Mouse (Mus musculus): Measurements from ENCODE around the gene Depp1. TPM values are rescaled to one million over a fixed set of nuclear protein-coding genes. Genes with fewer than 3 reads are reported as not detected.

Depp1 gene
- polyA plus RNA-seq, 1 experiment = not detected

DNA sequence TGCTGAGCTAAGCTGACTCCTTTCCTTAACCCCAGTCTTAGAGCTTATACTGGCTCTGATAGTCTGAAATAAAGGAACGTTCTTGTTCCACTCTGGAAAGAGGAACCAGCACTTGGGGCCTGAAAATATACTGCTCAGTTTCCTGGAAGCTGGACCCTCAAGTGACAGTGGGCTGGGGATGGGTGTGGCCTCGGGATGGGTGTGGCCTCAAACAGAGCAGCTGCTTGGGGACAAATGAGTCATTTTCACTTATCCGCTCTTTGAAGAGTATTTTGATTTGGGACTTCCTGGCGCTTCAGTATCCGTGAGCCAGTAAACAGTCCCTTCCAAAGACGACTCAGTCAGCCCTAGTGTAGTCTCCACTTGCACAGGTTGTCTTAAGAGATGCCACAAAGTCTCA is 31.9 kb downstream of the Depp1 start:
- no peak overlapping the region for H3K27ac ChIP-seq (ENCODE audit: insufficient read depth, low read length)
- no peak for TF ChIP-seq POLR2A (IDR thresholded peaks at IDR 0.05; ENCODE audit: insufficient read depth, low read length)
- TF ChIP-seq EP300 (IDR thresholded peaks at IDR 0.05; ENCODE audit: insufficient read depth, low read depth, low read length) = no peak
- TF ChIP-seq CTCF (IDR thresholded peaks at IDR 0.05; ENCODE audit: low read depth, low read length) = no peak
- no peaks in the 10 kb centered on the region for H3K36me3 ChIP-seq (ENCODE audit: control insufficient read depth, insufficient read depth, low read length, poor library complexity, severe bottlenecking)
- no peak overlapping the region for H3K9ac ChIP-seq (ENCODE audit: low read depth, poor library complexity, severe bottlenecking)
- H3K4me3 ChIP-seq (ENCODE audit: low read depth, low read length) = no peak overlapping the region
- H3K27me3 ChIP-seq (ENCODE audit: control insufficient read depth, insufficient read depth, low read length, poor library complexity, severe bottlenecking) = no peaks in the 10 kb centered on the region
- no peaks in the 10 kb centered on the region for H3K9me3 ChIP-seq (replicated peaks; ENCODE audit: control insufficient read depth, insufficient read depth, low read length, poor library complexity, severe bottlenecking)
- no peaks in the 10 kb centered on the region for H3K4me1 ChIP-seq (ENCODE audit: control insufficient read depth, insufficient read depth, low read length)

DNA sequence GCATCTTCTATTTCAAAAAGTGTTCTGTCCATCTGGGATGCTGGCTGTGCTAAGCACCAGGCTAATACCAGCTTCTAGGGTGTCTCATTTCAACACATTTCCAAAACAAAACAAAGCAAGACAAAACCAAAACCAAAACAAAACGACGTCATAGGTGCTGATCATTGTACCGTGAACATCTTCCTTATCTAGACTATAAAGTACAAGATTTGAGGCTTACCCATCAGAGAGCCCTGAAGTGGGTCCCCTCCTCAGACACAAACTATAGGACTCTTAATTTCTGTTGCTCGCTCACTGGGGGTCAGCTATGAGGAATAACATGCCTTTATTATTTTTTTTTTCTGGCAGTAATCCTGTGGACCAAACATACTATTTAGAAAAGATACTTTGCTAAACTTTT is 43.2 kb downstream of the Depp1 start:
- no peaks in the 10 kb centered on the region for H3K27me3 ChIP-seq (ENCODE audit: control insufficient read depth, insufficient read depth, low read length, poor library complexity, severe bottlenecking)
- H3K36me3 ChIP-seq (ENCODE audit: control insufficient read depth, insufficient read depth, low read length, poor library complexity, severe bottlenecking) = no peaks in the 10 kb centered on the region
- H3K9ac ChIP-seq (ENCODE audit: low read depth, poor library complexity, severe bottlenecking) = no peak overlapping the region
- TF ChIP-seq CTCF (IDR thresholded peaks at IDR 0.05; ENCODE audit: low read depth, low read length) = no peak
- TF ChIP-seq POLR2A (IDR thresholded peaks at IDR 0.05; ENCODE audit: insufficient read depth, low read length) = no peak
- no peak for TF ChIP-seq EP300 (IDR thresholded peaks at IDR 0.05; ENCODE audit: insufficient read depth, low read depth, low read length)
- no peaks in the 10 kb centered on the region for H3K9me3 ChIP-seq (replicated peaks; ENCODE audit: control insufficient read depth, insufficient read depth, low read length, poor library complexity, severe bottlenecking)
- H3K4me3 ChIP-seq (ENCODE audit: low read depth, low read length) = no peak overlapping the region
- no peaks in the 10 kb centered on the region for H3K4me1 ChIP-seq (ENCODE audit: control insufficient read depth, insufficient read depth, low read length)
- H3K27ac ChIP-seq (ENCODE audit: insufficient read depth, low read length) = no peak overlapping the region

DNA sequence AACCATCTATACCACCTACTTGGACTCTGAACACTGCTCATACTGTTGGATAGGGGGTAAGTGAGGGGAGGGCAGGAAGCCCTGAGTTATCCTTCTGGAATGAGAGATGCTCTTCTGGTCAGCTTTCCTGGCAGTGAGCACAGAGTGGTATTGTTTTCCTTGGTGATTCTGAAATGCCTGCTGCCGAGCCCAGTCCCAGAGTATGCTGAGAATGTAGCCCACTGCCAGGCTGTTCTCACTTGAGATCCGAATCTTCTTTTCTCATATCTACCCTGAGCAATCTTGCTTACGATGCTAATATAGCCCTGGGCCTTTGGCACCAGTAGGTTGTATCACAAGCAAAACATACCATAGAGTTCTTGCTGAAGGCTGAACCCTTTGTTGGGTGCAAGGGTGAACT is 43.9 kb downstream of the Depp1 start:
- TF ChIP-seq EP300 (IDR thresholded peaks at IDR 0.05; ENCODE audit: insufficient read depth, low read depth, low read length) (no peak), CTCF (IDR thresholded peaks at IDR 0.05; ENCODE audit: low read depth, low read length) (no peak), POLR2A (IDR thresholded peaks at IDR 0.05; ENCODE audit: insufficient read depth, low read length) (no peak)
- H3K4me1 ChIP-seq (ENCODE audit: control insufficient read depth, insufficient read depth, low read length) = no peaks in the 10 kb centered on the region
- no peak overlapping the region for H3K27ac ChIP-seq (ENCODE audit: insufficient read depth, low read length)
- no peak overlapping the region for H3K9ac ChIP-seq (ENCODE audit: low read depth, poor library complexity, severe bottlenecking)
- H3K4me3 ChIP-seq (ENCODE audit: low read depth, low read length) = no peak overlapping the region
- H3K36me3 ChIP-seq (ENCODE audit: control insufficient read depth, insufficient read depth, low read length, poor library complexity, severe bottlenecking) = no peaks in the 10 kb centered on the region
- no peaks in the 10 kb centered on the region for H3K9me3 ChIP-seq (replicated peaks; ENCODE audit: control insufficient read depth, insufficient read depth, low read length, poor library complexity, severe bottlenecking)
- no peaks in the 10 kb centered on the region for H3K27me3 ChIP-seq (ENCODE audit: control insufficient read depth, insufficient read depth, low read length, poor library complexity, severe bottlenecking)

DNA sequence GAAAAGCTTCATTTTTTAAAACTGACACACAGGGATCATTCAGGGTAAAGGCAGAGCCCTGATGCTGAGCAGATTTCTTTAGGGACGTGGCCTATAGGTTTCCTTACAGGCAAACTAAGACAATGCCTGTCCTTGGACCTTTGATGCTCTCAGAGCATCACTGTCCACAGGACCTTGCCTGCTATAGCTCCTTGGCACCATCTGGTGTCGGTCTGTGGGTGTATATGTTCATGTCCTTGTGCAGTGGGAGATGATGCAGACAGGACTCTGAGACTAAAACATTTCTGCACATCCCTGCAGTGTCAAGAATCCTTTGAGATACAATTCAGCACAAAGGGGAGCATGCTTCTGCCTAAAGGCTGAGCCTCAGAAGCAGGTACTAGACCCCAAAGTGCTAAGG is 47.0 kb downstream of the Depp1 start:
- Histone ChIP-seq H3K27ac (ENCODE audit: insufficient read depth, low read length) (no peak overlapping the region), H3K4me1 (ENCODE audit: control insufficient read depth, insufficient read depth, low read length) (no peaks in the 10 kb centered on the region), H3K9me3 (replicated peaks; ENCODE audit: control insufficient read depth, insufficient read depth, low read length, poor library complexity, severe bottlenecking) (no peaks in the 10 kb centered on the region), H3K9ac (ENCODE audit: low read depth, poor library complexity, severe bottlenecking) (no peak overlapping the region), H3K4me3 (ENCODE audit: low read depth, low read length) (no peak overlapping the region), H3K36me3 (ENCODE audit: control insufficient read depth, insufficient read depth, low read length, poor library complexity, severe bottlenecking) (no peaks in the 10 kb centered on the region), H3K27me3 (ENCODE audit: control insufficient read depth, insufficient read depth, low read length, poor library complexity, severe bottlenecking) (no peaks in the 10 kb centered on the region)
- TF ChIP-seq EP300 (IDR thresholded peaks at IDR 0.05; ENCODE audit: insufficient read depth, low read depth, low read length) (no peak), POLR2A (IDR thresholded peaks at IDR 0.05; ENCODE audit: insufficient read depth, low read length) (no peak), CTCF (IDR thresholded peaks at IDR 0.05; ENCODE audit: low read depth, low read length) (no peak)

DNA sequence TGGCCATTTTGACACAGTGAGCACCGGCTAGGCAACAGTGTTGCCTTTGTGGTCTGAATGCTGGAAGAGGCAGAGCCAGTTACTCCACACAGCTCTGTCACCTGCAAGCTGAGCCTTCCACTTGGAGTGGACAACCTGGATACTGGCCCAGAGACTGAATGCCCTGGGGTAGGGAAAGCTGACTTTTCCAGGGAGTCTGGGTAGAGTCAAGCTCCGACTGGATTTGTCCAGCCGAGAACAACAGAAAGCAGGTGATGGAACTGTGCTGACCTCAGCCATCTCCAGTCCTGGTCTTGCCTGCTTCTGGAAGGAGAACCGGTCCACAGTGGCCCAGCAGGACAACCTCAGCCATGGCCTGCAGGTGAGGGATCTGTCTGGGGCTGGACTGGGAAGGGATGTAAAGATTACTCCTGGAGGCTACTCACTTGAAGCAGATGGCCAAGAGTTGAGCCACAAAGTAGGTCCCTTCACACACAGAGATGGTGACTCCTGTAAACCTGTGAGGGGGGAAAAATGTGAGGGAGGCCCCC is 47.6 kb downstream of the Depp1 start:
- H3K27me3 ChIP-seq (ENCODE audit: control insufficient read depth, insufficient read depth, low read length, poor library complexity, severe bottlenecking) = no peaks in the 10 kb centered on the region
- H3K9ac ChIP-seq (ENCODE audit: low read depth, poor library complexity, severe bottlenecking) = no peak overlapping the region
- H3K9me3 ChIP-seq (replicated peaks; ENCODE audit: control insufficient read depth, insufficient read depth, low read length, poor library complexity, severe bottlenecking) = no peaks in the 10 kb centered on the region
- TF ChIP-seq CTCF (IDR thresholded peaks at IDR 0.05; ENCODE audit: low read depth, low read length) (no peak), EP300 (IDR thresholded peaks at IDR 0.05; ENCODE audit: insufficient read depth, low read depth, low read length) (no peak), POLR2A (IDR thresholded peaks at IDR 0.05; ENCODE audit: insufficient read depth, low read length) (no peak)
- no peaks in the 10 kb centered on the region for H3K4me1 ChIP-seq (ENCODE audit: control insufficient read depth, insufficient read depth, low read length)
- no peak overlapping the region for H3K27ac ChIP-seq (ENCODE audit: insufficient read depth, low read length)
- no peaks in the 10 kb centered on the region for H3K36me3 ChIP-seq (ENCODE audit: control insufficient read depth, insufficient read depth, low read length, poor library complexity, severe bottlenecking)
- H3K4me3 ChIP-seq (ENCODE audit: low read depth, low read length) = no peak overlapping the region

DNA sequence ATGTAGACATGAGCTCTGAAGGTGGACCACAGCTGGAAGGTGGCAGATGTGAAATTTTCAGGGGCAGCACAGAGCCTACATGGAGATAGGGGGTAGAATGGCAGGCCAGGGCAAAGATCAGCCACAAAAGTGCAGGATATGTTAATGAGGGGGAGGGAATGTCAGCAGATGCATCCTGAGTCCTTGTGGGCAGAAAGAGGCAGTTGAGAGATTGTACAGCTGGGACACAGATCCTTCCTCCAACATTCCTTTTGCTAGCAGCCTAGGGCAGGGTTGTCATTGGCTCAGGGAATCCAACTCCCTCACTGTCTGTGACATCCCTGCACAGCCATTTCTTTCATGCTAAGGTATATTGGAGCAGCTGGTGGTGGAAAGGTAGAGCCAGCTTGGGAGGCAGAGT is 50.4 kb downstream of the Depp1 start:
- Histone ChIP-seq H3K9ac (ENCODE audit: low read depth, poor library complexity, severe bottlenecking) (no peak overlapping the region), H3K9me3 (replicated peaks; ENCODE audit: control insufficient read depth, insufficient read depth, low read length, poor library complexity, severe bottlenecking) (no peaks in the 10 kb centered on the region), H3K4me3 (ENCODE audit: low read depth, low read length) (no peak overlapping the region), H3K27me3 (ENCODE audit: control insufficient read depth, insufficient read depth, low read length, poor library complexity, severe bottlenecking) (no peaks in the 10 kb centered on the region), H3K4me1 (ENCODE audit: control insufficient read depth, insufficient read depth, low read length) (no peaks in the 10 kb centered on the region), H3K36me3 (ENCODE audit: control insufficient read depth, insufficient read depth, low read length, poor library complexity, severe bottlenecking) (no peaks in the 10 kb centered on the region), H3K27ac (ENCODE audit: insufficient read depth, low read length) (no peak overlapping the region)
- TF ChIP-seq EP300 (IDR thresholded peaks at IDR 0.05; ENCODE audit: insufficient read depth, low read depth, low read length) = no peak
- TF ChIP-seq CTCF (IDR thresholded peaks at IDR 0.05; ENCODE audit: low read depth, low read length) = no peak
- no peak for TF ChIP-seq POLR2A (IDR thresholded peaks at IDR 0.05; ENCODE audit: insufficient read depth, low read length)

Other genes with a start within 250 kb of the Depp1 start
- 5.6 and 6.5 TPM in 2 replicates for gene Alox5, start 189.4 kb upstream of the Depp1 start, polyA plus RNA-seq (2011; ENCODE audit: insufficient read depth, insufficient read length, low read depth, missing spikeins)
- not detected in 2 replicates for gene Olfr211, start 161.5 kb upstream of the Depp1 start, polyA plus RNA-seq (2011; ENCODE audit: insufficient read depth, insufficient read length, low read depth, missing spikeins)
- gene Olfr212, start 144.1 kb upstream of the Depp1 start, polyA plus RNA-seq (2011; ENCODE audit: insufficient read depth, insufficient read length, low read depth, missing spikeins) = not detected in 2 replicates
- not detected in 2 replicates for gene Olfr213, start 112.2 kb upstream of the Depp1 start, polyA plus RNA-seq (2011; ENCODE audit: insufficient read depth, insufficient read length, low read depth, missing spikeins)
- gene Gm5580, start 99.5 kb upstream of the Depp1 start, polyA plus RNA-seq (2011; ENCODE audit: insufficient read depth, insufficient read length, low read depth, missing spikeins) = not detected in 2 replicates
- not detected in 2 replicates for gene Olfr214, start 96.4 kb upstream of the Depp1 start, polyA plus RNA-seq (2011; ENCODE audit: insufficient read depth, insufficient read length, low read depth, missing spikeins)
- not detected in 2 replicates for gene Olfr215, start 66.4 kb upstream of the Depp1 start, polyA plus RNA-seq (2011; ENCODE audit: insufficient read depth, insufficient read length, low read depth, missing spikeins)
- 15.0 and 18.9 TPM in 2 replicates for gene Zfp422, start 21.6 kb upstream of the Depp1 start, polyA plus RNA-seq (2011; ENCODE audit: insufficient read depth, insufficient read length, low read depth, missing spikeins)
- 2.9 and 4.1 TPM in 2 replicates for gene Rassf4, start 23.3 kb downstream of the Depp1 start, polyA plus RNA-seq (2011; ENCODE audit: insufficient read depth, insufficient read length, low read depth, missing spikeins)
- 0.05 and 0.07 TPM in 2 replicates for gene Tmem72, start 66.3 kb downstream of the Depp1 start, polyA plus RNA-seq (2011; ENCODE audit: insufficient read depth, insufficient read length, low read depth, missing spikeins)

Data from ES-Bruce4 (cell line).